Mouse (Mus musculus): Measurements from ENCODE around the gene Cnot10.

The Cnot10 gene

DNA sequence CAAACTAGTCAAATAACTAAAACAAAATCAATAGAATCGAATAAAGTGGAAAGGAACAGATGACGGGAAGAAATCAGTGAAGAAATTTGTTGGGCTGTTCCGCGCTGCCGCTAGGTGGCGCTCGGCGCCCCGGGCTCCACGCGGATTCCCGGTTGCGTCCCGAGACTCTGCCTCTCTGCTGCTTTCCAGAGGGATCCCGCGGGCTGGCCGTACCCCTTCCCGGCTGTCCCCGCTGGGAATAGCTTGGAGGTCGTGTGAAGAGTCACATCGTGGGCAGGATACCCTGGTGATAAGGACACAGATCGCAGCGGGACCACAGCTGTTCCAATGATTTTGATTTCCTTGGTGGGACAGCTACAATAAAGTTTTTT, 56.2 kb downstream of the Cnot10 start:
- WGBS, result under 1% methylated on average over 23 of the region's 23 CpGs

DNA sequence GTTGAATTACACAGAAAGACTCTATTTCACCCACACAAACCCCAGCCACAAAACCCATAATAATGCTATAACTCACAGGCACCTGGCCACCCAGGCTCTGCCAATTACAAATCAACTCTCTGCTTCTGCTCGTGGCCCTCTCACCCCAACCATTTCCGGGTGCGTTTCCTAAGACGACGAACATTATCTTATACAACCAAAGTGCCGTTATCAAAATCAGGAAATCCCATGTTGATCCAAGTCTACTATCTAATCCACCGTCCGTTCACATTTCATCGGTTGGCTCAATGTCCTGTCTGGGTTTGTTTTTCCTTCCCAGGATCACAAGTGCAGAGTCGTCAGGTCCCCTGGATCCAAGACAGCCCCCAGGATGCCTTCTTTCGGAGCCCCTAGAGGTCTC, 61.3 kb downstream of the Cnot10 start:
- 84% methylated on average over 11 of the region's 11 CpGs for WGBS

DNA sequence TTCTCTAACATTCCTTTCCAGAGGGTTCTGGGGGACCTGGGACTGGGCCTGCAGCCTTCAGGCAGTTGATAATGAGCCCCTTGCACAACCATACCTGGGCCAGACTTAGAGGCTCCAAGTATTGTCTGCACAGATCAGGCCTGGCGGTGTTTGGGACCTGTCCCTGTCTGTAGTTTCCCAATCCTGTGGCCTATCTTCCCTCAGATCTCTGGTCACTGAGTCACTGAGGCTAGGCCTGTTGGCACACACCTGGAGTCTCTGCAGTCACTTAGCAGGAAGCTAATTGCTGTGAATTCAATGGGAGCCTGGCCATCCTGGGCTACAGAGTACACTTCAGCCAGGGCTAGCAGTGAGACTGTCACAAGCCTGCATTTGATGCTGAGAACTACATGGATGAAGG, 64.0 kb downstream of the Cnot10 start:
- 96% methylated on average over 1 of the region's 1 CpGs for WGBS

DNA sequence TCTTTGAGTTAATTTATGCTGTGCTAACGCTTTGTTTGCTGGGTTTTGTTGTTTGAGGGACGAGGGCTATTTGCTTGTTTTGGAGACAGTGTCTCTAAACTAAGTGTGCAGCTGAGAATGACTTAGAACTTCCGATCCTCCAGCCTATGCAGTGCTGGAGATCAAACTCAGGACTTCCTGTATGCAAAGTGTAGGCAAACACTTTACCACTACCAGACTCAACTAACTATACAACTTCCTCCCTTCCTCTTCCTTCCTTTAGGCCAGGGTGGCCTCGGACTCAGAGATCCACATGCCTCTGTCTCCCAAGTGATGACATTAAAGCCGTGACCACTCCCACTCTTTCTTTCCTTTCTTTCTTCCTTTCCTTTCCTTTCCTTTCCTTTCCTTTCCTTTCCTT, 66.5 kb downstream of the Cnot10 start:
- 62% methylated on average over 5 of the region's 5 CpGs for WGBS

DNA sequence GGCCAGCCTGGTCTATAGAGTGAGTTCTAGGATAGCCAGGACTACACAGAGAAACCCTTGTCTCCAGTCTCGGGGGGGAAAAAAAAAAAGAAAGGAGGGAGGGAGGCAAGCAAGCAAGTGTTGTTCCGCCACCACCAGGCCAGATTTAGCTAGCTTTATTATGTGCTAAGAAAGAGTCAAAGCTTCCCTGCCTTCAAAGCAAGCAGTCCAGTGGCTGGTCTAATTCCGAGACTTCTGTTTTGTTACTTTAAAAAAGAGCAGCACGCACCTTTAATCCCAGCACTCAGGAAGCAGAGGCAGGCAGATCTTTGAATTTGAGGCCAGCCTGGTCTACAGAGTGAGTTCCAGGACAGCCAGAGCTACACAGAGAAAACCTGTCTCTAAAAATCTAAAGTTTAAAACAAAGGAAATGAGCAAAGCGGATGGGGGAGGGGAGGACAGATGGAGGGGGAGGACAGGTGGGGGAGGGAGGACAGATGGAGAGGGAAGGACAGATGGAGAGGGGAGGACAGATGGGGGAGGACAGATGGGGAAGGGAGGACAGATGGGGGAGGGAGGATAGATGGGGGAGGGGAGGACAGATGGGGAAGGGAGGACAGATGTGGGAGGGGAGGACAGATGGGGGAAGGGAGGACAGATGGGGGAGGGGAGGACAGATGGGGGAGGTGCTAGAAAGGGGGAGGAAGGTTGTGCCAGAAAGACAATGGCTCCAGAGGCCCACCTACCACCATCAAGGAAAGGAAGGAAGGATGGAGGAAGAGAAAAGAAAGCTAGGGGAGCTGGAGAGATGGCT, 71.1 kb downstream of the Cnot10 start:
- whole genome bisulfite sequencing, result 83% methylated on average over 5 of the region's 5 CpGs

DNA sequence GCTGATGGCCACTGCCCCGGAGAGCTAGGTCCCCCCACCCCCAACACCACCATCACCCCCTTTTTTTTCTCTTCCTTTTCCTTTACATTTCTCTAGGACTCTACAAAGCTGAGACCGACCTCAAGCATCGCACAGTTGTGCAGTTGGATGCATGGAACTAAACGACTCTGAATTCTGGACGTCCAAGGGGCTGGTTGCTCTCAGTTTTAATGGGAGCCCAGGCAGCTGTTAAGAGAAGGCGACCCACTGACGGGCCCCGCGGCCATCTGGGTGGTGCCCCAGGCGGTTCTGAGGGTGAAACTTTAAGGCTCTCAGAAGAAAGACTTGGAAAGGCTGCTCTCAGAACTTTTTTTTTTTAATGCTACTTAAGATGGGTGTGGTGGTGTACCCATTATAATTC, 75.3 kb downstream of the Cnot10 start:
- WGBS, result 5% methylated on average over 10 of the region's 10 CpGs

DNA sequence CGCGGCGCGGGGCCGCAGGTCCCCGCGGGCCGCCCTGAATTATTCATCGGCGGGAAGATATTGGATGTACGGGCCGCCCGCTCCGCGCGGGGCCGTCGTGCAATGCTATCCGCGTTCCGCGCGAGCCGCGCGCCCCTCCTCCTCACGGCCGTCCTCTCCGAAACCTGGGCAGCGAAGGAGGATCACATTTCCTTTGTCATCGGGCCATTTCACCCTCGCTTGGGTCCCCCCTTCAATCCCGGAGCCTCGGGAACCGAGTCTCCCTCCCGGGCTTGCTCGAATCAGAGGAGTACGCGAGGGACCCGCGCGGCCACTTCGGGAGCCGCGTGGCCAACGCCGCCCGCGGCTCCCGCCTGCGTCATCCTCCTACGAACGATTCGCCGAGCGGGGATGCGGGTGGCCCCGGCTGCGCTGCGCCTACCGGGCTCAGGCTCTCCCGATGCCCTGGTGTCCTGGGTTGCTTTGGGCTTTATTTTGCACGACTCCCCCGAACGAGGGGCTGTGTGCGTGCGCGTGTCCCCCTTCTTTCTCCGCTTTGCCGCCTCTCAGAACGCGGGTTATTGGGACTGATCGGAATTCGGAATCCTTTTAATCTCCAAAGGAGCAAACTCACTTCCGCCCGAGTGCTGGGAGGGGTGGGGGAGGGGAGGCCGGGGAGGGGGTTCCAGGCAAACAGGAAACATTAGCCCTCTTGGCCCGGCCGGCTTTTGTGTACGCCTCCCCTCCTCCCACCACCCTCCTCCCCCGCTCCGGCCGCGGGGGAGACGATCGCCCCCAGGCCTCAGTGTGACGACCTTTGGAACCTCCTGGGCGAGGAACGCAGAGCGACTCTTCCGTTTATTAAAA, 76.0 kb downstream of the Cnot10 start, which contains the start of gene Trim71:
TSS of gene Trim71 (minus strand) at position 609 of the 846 bp plus-strand sequence.
- WGBS, result under 1% methylated on average over 91 of the region's 91 CpGs

DNA sequence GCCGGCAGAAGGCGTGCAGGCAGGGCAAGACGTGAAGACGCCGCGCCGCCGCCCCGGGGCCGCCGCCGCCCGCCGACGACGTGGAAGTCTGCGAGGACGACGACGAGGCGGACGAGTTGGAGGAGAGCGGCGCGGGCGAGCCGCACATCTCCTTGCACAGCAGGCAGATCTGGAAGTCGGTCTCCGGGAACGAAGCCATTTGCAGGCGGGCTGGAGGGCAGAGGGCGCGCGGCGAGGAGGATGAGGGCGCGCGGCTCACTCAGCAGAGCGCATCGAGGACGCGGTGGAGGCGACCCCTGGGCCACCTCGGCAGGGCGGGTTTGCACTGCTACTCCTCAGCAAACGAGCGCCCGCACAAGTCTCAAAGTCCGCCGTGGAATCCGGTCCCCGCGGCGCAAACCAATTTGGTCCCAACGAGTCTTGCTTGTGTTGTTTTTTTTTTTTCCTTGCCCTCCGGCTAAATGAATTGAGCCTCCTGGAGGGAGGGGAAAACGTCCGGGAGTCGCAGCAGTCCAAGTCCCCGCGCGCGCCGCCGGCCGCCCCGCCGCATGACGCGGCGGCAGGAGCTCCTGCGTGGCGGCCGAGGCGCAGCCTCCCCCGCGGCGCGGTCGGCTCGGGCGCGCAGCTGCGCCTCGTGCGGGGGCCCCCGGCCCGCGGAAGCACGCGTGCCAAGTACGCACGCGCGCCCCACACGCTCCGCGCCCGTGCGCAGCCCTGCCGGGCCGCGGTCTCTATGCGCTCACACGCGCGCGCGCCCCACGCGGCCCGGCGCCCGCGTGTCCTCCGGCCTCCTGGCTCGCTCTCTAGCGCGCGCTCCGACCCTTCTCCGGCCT, 76.8 kb downstream of the Cnot10 start:
- under 1% methylated on average over 117 of the region's 122 CpGs for WGBS

DNA sequence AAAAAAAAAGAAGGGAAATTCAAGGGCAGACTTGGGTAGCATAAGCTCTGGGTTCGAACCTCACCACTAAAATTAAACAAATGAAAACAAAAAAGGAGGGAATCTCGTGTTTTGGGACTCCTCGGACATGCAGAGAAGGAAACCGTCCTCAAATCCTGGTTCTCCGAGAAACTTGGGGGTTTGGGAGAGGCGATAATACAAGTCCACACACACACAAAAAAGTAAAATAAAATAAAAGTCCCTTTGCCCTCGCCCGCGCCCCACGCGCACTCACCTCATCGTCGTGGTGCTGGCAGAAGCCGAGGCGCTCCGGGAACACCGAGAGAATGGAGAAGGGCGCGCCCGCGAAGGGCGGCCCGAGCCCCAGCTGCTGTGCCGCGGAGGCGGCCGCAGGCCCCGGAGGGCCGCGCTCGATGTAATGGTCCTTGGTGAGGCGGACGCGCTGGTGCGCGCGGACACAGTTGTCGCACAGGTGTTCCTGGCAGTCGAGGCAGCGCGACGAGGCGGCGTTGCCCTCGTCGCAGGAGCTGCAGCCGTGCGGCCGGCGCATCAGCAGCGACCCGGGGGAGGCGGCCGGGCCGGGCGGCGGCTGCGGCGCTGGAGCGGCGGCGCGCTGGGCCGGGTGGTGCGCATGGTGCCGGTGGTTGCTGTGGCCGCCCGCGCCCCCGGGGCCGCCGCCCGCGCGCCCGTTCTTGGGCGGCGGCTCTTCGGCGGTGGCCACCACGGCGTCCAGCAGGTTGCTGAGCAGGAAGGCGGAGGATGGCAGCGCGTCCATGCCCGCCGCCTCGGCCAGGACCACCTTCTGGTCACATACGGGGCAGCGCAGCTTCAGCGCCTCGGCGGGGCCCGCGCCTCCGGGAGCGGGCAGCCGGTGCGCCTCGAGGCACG, 77.7 kb downstream of the Cnot10 start:
- WGBS, result 2% methylated on average over 95 of the region's 101 CpGs

DNA sequence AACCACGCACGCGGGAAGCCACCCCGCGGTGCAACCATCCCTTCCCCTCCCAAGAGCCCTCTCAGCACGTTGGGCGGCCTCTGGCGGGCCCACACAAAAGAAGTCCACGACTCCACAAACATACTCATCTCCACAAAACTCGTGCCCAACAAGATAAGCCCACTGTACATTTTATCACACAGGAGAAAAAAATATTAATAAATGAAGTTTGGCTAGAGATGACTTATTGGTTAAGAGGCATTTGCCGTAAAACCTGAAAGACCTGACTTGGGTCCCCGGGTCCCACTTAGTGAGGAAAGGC, 78.4 kb downstream of the Cnot10 start:
- WGBS, result 13% methylated on average over 12 of the region's 12 CpGs

DNA sequence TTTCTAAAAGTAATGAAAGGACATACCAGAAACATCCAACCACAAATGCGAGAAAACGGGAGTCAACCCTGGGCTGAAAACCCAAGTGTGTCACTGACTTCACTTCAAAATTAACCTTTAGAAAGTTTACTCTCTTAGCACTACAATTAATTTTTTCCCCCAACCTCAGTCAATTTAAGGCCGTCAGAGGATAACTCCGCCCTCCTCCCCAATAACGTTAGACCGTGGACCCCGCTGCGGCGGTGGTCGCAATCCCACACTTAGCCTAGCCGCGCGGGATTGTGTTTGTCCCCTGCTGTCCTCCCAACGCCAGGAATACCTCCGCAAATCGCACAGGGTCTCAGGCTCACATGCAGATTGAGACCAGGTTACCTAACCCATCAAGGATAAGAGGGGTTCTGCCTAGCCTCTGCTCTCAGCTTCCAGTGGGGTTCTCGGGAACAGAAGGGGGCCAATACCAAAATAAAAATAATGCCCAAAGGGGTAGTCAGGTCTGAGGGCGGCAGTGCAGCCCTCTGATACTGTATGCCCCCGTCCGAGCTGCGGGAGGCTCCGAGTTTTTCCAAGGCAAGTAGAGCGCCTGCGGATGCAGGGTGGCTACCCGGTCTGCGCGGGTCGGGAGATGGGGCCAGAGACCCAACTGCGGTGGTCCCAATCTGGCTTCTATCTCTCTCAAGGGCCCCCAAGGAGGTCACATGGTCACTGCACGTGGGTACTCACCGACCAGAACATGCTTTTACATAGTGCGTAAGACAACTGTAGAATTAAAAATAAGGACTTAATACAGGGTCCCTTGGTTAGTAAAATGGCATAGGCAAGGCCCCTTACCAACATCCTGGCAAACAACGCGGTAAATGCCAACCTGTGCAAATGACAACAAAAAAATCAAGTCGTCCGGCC, 79.0 kb downstream of the Cnot10 start:
- WGBS, result 10% methylated on average over 36 of the region's 36 CpGs

DNA sequence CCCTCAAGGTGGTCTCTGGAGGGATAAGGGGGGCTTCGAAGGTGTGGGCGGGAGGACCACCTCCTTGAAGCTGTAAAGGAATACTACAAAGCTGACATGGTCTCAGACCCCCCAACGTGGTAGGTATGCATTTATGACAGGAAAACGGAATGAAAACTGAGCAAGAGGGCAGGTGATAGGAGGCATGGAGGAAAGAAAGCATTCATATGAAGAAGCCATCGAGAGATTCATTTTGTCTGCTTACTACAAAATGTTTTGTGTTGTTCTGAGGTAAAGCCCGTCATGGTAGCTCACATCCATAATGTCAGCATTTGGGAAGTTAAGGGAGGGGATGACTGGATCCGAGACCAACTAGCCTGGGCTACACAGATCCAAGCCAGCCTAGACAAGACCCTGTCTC, 79.8 kb downstream of the Cnot10 start:
- WGBS, result 37% methylated on average over 7 of the region's 7 CpGs

DNA sequence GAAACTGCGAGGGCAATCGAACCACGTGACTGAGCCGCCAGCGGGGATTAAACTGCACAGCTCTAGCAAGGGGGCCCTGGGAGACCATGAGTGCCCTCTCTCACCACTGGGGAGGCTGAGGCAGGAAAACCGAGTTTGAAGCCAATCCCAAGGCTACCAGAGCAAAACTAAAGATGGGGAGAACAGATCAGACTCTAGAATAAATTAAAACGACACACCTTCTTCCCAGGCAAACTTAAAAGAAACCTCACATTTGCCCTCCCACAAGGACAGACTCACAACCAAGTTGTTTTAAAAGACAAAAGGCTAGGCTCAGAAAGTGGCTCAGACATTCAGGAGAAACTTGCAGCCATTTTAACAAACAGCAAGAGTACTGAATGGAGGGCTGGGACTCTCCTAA, 82.9 kb downstream of the Cnot10 start:
- 41% methylated on average over 7 of the region's 7 CpGs for WGBS

DNA sequence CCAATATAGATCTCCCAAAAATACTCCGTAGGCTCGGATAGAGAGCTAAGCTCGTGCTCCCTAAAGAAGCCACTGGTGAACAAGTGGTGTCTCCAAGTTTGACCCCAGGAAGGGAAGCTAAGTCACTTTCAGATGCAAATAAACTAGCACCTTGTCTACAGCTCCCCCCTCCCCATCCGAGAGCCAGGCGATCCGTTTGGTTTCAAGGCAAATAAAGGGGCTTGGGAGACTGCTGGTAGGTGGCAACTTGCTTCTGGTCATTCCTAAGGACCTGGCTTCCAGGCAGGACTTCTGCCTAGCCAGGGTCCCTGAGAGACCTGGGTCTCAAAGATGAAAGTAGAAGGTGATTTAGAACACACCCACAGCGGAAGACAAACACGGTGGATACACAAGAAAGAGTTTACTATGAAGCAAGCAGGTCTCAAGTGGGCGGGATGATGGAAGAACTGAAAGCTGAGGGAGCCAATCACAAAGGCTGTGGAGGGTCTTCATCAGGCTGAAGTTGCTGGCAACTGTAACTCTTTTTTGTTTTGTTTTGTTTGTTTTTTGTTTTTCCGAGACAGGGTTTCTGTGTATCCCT, 83.6 kb downstream of the Cnot10 start:
- 54% methylated on average over 10 of the region's 10 CpGs for WGBS

DNA sequence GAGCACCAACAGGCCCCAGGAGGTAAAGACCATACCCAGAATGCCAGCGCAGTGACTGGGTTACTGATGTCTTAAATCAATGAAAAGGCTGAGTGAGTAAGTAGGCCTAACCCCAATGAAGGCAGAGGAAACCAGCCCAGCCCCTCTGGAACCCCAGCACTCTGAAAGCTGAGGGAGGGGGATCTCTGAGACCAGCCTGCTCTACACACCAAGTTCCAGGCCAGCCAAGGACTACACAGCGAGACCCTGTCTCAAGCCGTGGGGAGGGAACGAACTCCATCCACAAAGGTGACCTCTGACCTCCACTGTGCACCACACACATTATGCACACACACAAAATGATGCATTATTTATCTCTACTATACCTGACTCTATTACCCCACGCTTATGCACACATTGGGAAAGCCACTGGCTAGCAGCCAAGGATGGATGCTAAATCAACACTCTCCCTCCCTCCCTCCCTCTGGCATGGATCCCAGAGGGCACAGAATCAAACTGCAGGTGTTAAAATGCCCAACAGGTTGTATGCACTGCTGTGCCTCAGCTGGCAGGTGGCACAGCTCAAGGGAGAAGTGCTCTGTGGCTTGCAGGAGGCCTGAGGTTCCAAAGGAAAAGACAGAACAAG, 85.5 kb downstream of the Cnot10 start:
- 80% methylated on average over 5 of the region's 5 CpGs for WGBS

DNA sequence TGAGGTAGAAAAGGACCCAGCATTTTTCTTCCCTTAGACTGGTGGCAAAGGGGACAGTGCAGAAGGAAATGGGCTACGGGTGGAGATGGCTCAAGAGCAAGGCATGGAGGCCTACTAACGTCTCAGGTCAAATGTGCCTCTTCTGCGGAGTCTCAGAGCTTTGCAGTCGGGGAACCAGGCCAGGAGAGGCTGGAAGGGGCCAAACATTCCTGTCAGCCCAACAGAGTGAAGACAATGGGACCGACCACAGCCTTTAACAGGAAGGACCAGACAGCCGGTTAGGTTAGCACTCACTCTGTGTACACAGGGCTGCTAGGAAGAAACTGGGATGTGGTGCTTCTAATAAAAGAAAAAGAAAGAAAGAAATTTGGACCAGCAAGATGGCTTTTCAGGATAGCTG, 90.0 kb downstream of the Cnot10 start:
- 63% methylated on average over 6 of the region's 6 CpGs for WGBS

DNA sequence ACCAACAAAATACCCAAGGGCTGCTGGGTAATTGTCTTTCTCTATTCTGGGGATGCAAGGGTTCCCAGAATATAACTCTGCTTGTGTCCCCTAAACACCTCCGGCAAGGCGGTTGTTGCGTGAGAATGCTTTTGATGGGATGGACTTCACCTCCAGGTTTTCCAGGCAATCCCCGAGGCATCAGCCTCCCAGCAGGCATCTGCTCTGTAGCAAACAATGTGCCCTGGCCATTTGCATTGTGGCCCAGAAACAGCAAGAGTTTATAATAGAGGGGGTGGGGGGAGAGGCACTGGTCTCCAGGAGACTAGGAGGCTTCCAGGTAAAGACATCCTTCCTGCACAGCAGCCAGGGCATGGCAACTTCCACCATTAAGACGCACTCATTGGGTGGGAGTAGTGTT, 90.9 kb downstream of the Cnot10 start:
- 78% methylated on average over 5 of the region's 5 CpGs for WGBS

DNA sequence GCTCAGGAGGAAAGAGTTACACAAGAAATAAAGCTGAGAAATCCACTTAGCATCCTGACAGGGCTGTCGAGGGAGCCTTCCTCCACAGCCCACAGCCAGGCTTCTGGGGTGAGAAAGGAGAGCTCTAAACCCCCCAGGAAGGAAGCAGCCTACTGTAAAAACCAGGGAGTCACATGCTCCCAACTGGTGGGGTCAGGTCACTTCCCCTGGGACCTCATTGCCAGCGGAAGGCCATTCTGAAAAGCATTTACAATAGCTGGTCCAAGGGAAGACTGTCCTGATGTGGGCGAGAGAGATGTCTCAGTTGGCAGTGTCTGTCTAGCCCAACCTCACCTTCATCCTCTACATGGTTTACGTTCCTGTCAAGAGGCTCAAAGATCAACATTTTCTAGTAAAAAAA, 91.5 kb downstream of the Cnot10 start:
- WGBS, result 70% methylated on average over 4 of the region's 4 CpGs

DNA sequence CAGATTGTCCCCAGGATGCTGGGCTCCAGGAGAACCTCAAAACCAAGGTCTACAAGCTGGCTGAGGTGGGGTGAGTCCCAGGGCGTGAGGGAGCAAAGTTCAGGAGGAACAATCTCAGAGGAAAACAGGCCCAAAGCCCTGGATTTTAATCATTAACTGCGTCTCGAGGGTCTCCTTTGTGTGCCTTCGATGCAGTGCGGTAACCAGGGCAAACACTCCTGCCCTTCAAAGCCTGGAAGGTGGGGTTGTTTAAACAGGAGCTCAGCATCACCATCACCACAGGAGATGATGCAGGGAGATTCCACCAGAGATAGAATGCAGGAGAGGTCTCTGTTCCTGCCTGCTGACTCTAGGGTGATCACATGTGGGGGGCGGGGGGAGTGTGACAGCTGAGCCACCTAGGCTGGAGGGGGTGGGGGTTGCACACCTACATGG, 92.3 kb downstream of the Cnot10 start:
- WGBS, result 76% methylated on average over 6 of the region's 6 CpGs
